8 mouse cellular contexts compared by ENCODE assay signal in the genomic region with DNA sequence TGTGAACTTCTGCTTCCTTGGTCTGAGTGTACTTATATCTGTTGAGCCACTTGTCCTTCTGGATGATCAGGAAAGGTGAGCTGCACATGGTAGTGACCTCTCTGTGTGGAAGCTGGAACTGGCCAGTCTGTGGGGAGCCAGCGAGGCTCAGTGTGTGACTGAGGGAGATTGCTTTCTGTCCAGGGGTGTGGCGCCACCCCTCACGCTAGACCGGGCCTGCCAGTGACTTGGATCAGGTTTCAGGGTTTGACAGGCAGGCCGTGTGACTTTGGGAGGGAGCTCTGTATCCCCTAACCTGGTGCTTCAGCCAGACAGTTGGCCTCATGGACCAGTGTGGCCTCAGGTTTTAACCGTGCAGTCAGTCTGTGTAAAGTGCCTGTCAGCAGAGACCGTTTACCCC. TPM values are rescaled to one million over a fixed set of nuclear protein-coding genes. Genes with fewer than 3 reads are reported as not detected.
DNase-seq lines count a peak whose midpoint lies in the region; ATAC-seq lines count a peak whose summit lies in the region.

No protein-coding gene starts in this region.

- intact Hi-C loops in heart, postnatal 36 days (cut with DNase I): loop anchor here (2.0 kb wide), 1 partner anchor 37 kb away; no protein-coding TSS in a partner anchor

- DNase-seq in heart, adult 18-20 months: peak; percentile 53 to 76
- no peak for DNase-seq in heart, postnatal 36 days
- peak; percentile 46 for DNase-seq in embryo, embryonic 9.5 days (ENCODE audit: extremely low spot score)
- DNase-seq in cerebellum, adult 18-20 months: no peak
- no peak for DNase-seq in lung, postnatal 14 days

- peak; percentile 47; the same call in 1 of the 2 replicates for ATAC-seq in heart, embryonic 16.5 days (replicated peaks; ENCODE audit: extremely low read depth, insufficient read depth, low FRiP score)
- no peak for ATAC-seq in midbrain, embryonic 12.5 days (ENCODE audit: low FRiP score, low read depth)
- ATAC-seq in megakaryocyte progenitor cell, adult 5-6 weeks (replicated peaks; ENCODE audit: poor library complexity): no peak

- no peak overlapping the region for H3K9ac ChIP-seq in heart, embryonic 16.5 days (ENCODE audit: low read length)
- peak overlapping the region; percentile 4; the same call in 1 of the 2 replicates for H3K9ac ChIP-seq in midbrain, embryonic 12.5 days (replicated peaks)

- H3K27ac ChIP-seq in heart, embryonic 16.5 days (ENCODE audit: low read length): peak overlapping the region; percentile 44; the same call in 1 of the 2 replicates
- H3K27ac ChIP-seq in midbrain, embryonic 12.5 days (replicated peaks): peak overlapping the region; percentile 54; the same call in 1 of the 2 replicates

- no peaks in the 10 kb centered on the region for H3K27me3 ChIP-seq in heart, embryonic 16.5 days (ENCODE audit: control insufficient read depth, insufficient read depth, low read length)
- no peaks in the 10 kb centered on the region for H3K27me3 ChIP-seq in midbrain, embryonic 12.5 days

- H3K4me1 ChIP-seq in heart, embryonic 16.5 days (ENCODE audit: control insufficient read depth, insufficient read depth, low read length): peaks cover 12% of the 10 kb centered on the region
- peaks cover 29% of the 10 kb centered on the region for H3K4me1 ChIP-seq in midbrain, embryonic 12.5 days

- H3K4me2 ChIP-seq in heart, embryonic 16.5 days (ENCODE audit: low read depth, low read length): no peak overlapping the region
- no peak overlapping the region for H3K4me2 ChIP-seq in midbrain, embryonic 12.5 days (replicated peaks)

- no peaks in the 10 kb centered on the region for H3K9me3 ChIP-seq in heart, embryonic 16.5 days (replicated peaks; ENCODE audit: control insufficient read depth, low read length)
- H3K9me3 ChIP-seq in midbrain, embryonic 12.5 days: no peaks in the 10 kb centered on the region

- 27% methylated on average over 7 of the region's 7 CpGs for WGBS in heart, embryonic 16.5 days
- 15% methylated on average over 7 of the region's 7 CpGs for WGBS in midbrain, embryonic 12.5 days

- H3K4me3 ChIP-seq in heart, embryonic 16.5 days (ENCODE audit: low read length): no peak overlapping the region
- no peak overlapping the region for H3K4me3 ChIP-seq in midbrain, embryonic 12.5 days

- H3K36me3 ChIP-seq in heart, embryonic 16.5 days (ENCODE audit: control insufficient read depth, insufficient read depth): peaks cover 6% of the 10 kb centered on the region; the same call in 1 of the 2 replicates
- H3K36me3 ChIP-seq in midbrain, embryonic 12.5 days: peaks cover 38% of the 10 kb centered on the region

RNA-seq across cellular contexts. Expression of gene Zbtb17, which starts 13.8 kb away (rescaled TPM):
- 10 to 100 TPM; 25.5 to 26.5 TPM for total RNA-seq in heart, adult 18-20 months (2021)
- 10 to 100 TPM; 21.3 to 24.7 TPM for total RNA-seq in heart, postnatal 36 days (2021)
- polyA plus RNA-seq in heart, embryonic 16.5 days (2015; fragmentation: Nextera tagmentation; extraction: Ambion mirVana): 22.2 and 26.1 TPM in 2 replicates
- polyA plus RNA-seq in midbrain, embryonic 12.5 days (2016; fragmentation: Nextera tagmentation; extraction: Ambion mirVana): 61.1 and 63.8 TPM in 2 replicates
- total RNA-seq in megakaryocyte progenitor cell, adult 5-6 weeks (2015): 12.0 and 14.0 TPM in 2 replicates
- total RNA-seq in megakaryocyte progenitor cell, adult 5-6 weeks (2017): 15.2 and 21.3 TPM in 2 replicates

RNA-seq across cellular contexts. Expression of gene Srarp, which starts 22.3 kb away (rescaled TPM):
- 1 to 10 TPM; 1.2 TPM for total RNA-seq in heart, adult 18-20 months (2021)
- 1 to 10 TPM in 1 of 2 experiments, under 1 TPM in 1; 0.67 to 1.6 TPM for total RNA-seq in heart, postnatal 36 days (2021)
- polyA plus RNA-seq in heart, embryonic 16.5 days (2015; fragmentation: Nextera tagmentation; extraction: Ambion mirVana): not detected in 2 replicates
- 0.20 TPM in 1 of 2 replicates, not detected in the other for polyA plus RNA-seq in midbrain, embryonic 12.5 days (2016; fragmentation: Nextera tagmentation; extraction: Ambion mirVana)
- total RNA-seq in megakaryocyte progenitor cell, adult 5-6 weeks (2015): not detected in 2 replicates
- not detected in 2 replicates for total RNA-seq in megakaryocyte progenitor cell, adult 5-6 weeks (2017)

RNA-seq across cellular contexts. Expression of gene Hspb7, which starts 37.7 kb away (rescaled TPM):
- 1,000 to 10,000 TPM; 1,275 to 1,343 TPM for total RNA-seq in heart, adult 18-20 months (2021)
- total RNA-seq in heart, postnatal 36 days (2021): 1,000 to 10,000 TPM; 1,173 to 1,191 TPM
- polyA plus RNA-seq in heart, embryonic 16.5 days (2015; fragmentation: Nextera tagmentation; extraction: Ambion mirVana): 224 and 293 TPM in 2 replicates
- 0.13 TPM in 1 of 2 replicates, not detected in the other for polyA plus RNA-seq in midbrain, embryonic 12.5 days (2016; fragmentation: Nextera tagmentation; extraction: Ambion mirVana)
- total RNA-seq in megakaryocyte progenitor cell, adult 5-6 weeks (2015): not detected in 2 replicates
- total RNA-seq in megakaryocyte progenitor cell, adult 5-6 weeks (2017): not detected in 2 replicates

RNA-seq across cellular contexts. Expression of gene Clcnkb, which starts 42.4 kb away (rescaled TPM):
- under 1 TPM; 0.36 to 0.57 TPM for total RNA-seq in heart, adult 18-20 months (2021)
- total RNA-seq in heart, postnatal 36 days (2021): 1 to 10 TPM in 1 of 2 experiments, under 1 TPM in 1; 0.38 to 1.0 TPM
- polyA plus RNA-seq in heart, embryonic 16.5 days (2015; fragmentation: Nextera tagmentation; extraction: Ambion mirVana): 0.34 and 0.49 TPM in 2 replicates
- not detected in 2 replicates for polyA plus RNA-seq in midbrain, embryonic 12.5 days (2016; fragmentation: Nextera tagmentation; extraction: Ambion mirVana)
- not detected in 2 replicates for total RNA-seq in megakaryocyte progenitor cell, adult 5-6 weeks (2015)
- not detected in 2 replicates for total RNA-seq in megakaryocyte progenitor cell, adult 5-6 weeks (2017)

RNA-seq across cellular contexts. Expression of gene Clcnka, which starts 59.7 kb away (rescaled TPM):
- total RNA-seq in heart, adult 18-20 months (2021): not detected
- total RNA-seq in heart, postnatal 36 days (2021): not detected
- 0.11 TPM in 1 of 2 replicates, not detected in the other for polyA plus RNA-seq in heart, embryonic 16.5 days (2015; fragmentation: Nextera tagmentation; extraction: Ambion mirVana)
- polyA plus RNA-seq in midbrain, embryonic 12.5 days (2016; fragmentation: Nextera tagmentation; extraction: Ambion mirVana): not detected in 2 replicates
- total RNA-seq in megakaryocyte progenitor cell, adult 5-6 weeks (2015): not detected in 2 replicates
- not detected in 2 replicates for total RNA-seq in megakaryocyte progenitor cell, adult 5-6 weeks (2017)

Comparison
In these comparisons a context has a peak if more than half of its experiments do, and no peak if none do; other contexts are left out.
1. DNase-seq: peak in heart, adult 18-20 months (2 of 2) and embryo, embryonic 9.5 days (single experiment); none in heart, postnatal 36 days (0 of 2), cerebellum, adult 18-20 months (0 of 2) and lung, postnatal 14 days (single experiment).
2. RNA of gene Hspb7, which starts 37.7 kb away (total RNA-seq): 1,275 to 1,343 TPM in heart, adult 18-20 months and 1,173 to 1,191 TPM in heart, postnatal 36 days; not detected in megakaryocyte progenitor cell, adult 5-6 weeks; every median in the first group is over 1,000 times any median in the second.